Mouse (Mus musculus): ENCODE data around the gene Tarbp2. TPM values are rescaled to one million over a fixed set of nuclear protein-coding genes. Genes with fewer than 3 reads are reported as not detected.

Tarbp2 gene
- polyA plus RNA-seq, 1 experiment from 2014 or later: 88.1 TPM

DNA sequence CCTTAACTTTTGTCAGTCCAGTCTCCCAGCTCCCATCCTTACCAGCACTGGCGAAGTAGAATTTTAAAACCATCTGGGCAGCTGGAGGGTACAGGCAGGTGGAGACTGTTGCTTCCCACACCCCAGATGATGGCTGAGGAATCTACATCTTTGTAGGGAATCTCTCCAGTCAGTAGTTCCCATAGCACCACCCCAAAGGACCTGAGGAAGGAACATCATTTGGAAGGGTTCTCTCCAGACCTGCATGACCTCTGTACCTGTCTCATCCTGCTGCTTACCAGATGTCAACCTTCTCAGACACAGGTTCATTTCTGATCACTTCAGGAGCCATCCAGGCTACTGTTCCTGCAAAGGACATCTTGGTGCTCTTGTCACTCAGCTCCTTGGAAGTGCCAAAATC lies 14.5 kb upstream of the Tarbp2 start, which contains the start of gene Gm10337:
Gene Gm10337, plus strand, starts transcription at position 276 of the 400 bp plus-strand sequence.
- ATAC-seq (replicated peaks; ENCODE audit: extremely low read depth, insufficient read depth, low FRiP score): no peak
- 100% methylated on average over 1 of the region's 1 CpGs for WGBS
- no peak within 1 kb of the TSS for H3K4me3 ChIP-seq (ENCODE audit: low read length)
- 0 out of 2 replicates have a peak, but pooled peaks cover 4% of the 10 kb centered on the region for H3K4me1 ChIP-seq (ENCODE audit: control insufficient read depth, insufficient read depth, low read length)
- no peak within 1 kb of the TSS for H3K4me2 ChIP-seq (ENCODE audit: low read depth, low read length)
- no peaks in the 10 kb centered on the region for H3K9me3 ChIP-seq (replicated peaks; ENCODE audit: control insufficient read depth, low read length)
- H3K9ac ChIP-seq (ENCODE audit: low read length): no peak within 1 kb of the TSS
- no peak within 1 kb of the TSS for H3K27ac ChIP-seq (ENCODE audit: low read length)
- H3K36me3 ChIP-seq (ENCODE audit: control insufficient read depth, insufficient read depth): peaks cover 52% of the 10 kb centered on the region
- no peaks in the 10 kb centered on the region for H3K27me3 ChIP-seq (ENCODE audit: control insufficient read depth, insufficient read depth, low read length)

DNA sequence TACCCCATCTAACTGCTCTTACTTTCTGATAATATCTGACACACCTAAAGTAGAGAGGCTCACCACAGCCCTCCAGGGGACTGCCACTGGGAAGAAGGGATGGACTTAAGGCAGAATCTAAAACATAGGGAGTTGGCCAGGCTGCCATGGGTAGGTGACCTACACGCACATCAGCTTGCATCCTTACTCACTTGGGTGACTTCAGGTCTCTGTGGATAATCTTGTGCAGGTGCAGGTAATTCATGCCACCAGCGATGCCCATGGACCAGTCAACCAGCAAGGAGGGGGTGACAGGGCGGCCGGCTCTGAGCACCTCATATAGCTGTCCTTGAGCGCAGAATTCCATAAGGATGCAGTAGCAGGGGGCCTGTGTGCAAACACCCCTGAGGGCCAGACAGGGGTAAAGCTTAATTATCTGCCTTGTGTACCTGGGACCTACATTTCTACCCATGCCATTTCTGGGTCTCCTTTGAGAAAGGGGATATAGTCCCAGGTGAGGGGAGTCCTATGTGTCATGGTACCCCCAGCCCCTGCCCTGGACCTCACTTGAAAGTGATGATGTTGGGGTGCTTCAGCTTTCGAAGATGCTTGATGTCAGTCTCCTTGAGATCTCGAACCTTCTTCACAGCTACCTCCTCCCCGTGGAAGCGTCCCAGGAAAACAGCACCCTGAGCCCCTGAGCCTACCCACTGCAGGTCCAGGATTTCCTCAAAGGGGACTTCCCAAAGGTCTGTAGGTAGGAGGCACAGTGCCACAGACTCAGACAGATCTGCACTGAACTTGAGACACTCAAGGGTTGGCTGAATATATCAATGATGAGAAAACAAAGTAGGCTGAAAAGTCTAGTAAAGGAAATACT lies 13.8 kb upstream of the Tarbp2 start:
- Histone ChIP-seq H3K36me3 (ENCODE audit: control insufficient read depth, insufficient read depth) (peaks cover 50% of the 10 kb centered on the region), H3K4me1 (ENCODE audit: control insufficient read depth, insufficient read depth, low read length) (peaks cover 5% of the 10 kb centered on the region), H3K4me2 (ENCODE audit: low read depth, low read length) (no peak overlapping the region), H3K9ac (ENCODE audit: low read length) (no peak overlapping the region), H3K4me3 (ENCODE audit: low read length) (no peak overlapping the region), H3K27ac (ENCODE audit: low read length) (no peak overlapping the region), H3K9me3 (replicated peaks; ENCODE audit: control insufficient read depth, low read length) (no peaks in the 10 kb centered on the region), H3K27me3 (ENCODE audit: control insufficient read depth, insufficient read depth, low read length) (no peaks in the 10 kb centered on the region)
- 86% methylated on average over 9 of the region's 9 CpGs for WGBS
- no peak for ATAC-seq (replicated peaks; ENCODE audit: extremely low read depth, insufficient read depth, low FRiP score)

DNA sequence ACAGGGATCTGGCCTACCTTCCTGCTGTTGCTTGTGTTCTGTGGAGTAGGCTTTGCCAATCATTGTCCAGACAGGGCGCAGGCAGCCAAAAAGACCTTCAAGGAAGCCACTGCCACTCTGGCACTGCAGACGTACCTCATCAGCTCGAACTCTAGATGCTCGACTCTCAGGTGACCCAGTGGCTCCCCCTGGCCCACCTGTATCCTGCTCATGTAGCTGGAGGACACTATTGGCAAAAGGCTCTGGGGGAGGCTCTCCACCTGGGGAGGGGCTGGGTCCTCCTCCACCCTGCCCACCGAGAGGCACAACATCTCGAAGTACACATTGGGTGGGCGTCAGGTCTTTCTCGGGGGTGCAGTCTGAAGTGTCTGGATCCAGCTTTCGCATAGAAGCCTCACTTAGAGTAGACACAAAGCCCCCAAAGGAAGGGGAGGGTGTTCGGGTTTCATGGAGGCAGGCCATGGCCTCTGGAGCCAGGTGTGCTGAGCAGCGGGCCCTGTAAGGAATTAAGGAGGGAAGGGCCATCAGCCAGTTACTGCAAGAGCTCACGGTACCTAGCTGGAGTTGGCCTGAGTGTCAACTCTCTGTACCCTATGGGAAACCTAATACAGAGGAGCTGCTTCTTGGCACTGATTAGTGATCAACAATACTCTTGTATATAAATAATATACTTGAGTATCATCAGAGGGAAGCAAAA lies 12.8 kb upstream of the Tarbp2 start:
- H3K9ac ChIP-seq (ENCODE audit: low read length): no peak overlapping the region
- H3K36me3 ChIP-seq (ENCODE audit: control insufficient read depth, insufficient read depth): peaks cover 40% of the 10 kb centered on the region
- no peaks in the 10 kb centered on the region for H3K27me3 ChIP-seq (ENCODE audit: control insufficient read depth, insufficient read depth, low read length)
- H3K4me3 ChIP-seq (ENCODE audit: low read length): no peak overlapping the region
- WGBS: 63% methylated on average over 12 of the region's 12 CpGs
- no peak overlapping the region for H3K27ac ChIP-seq (ENCODE audit: low read length)
- peaks cover 16% of the 10 kb centered on the region for H3K4me1 ChIP-seq (ENCODE audit: control insufficient read depth, insufficient read depth, low read length)
- no peaks in the 10 kb centered on the region for H3K9me3 ChIP-seq (replicated peaks; ENCODE audit: control insufficient read depth, low read length)
- no peak overlapping the region for H3K4me2 ChIP-seq (ENCODE audit: low read depth, low read length)
- ATAC-seq (replicated peaks; ENCODE audit: extremely low read depth, insufficient read depth, low FRiP score): no peak

DNA sequence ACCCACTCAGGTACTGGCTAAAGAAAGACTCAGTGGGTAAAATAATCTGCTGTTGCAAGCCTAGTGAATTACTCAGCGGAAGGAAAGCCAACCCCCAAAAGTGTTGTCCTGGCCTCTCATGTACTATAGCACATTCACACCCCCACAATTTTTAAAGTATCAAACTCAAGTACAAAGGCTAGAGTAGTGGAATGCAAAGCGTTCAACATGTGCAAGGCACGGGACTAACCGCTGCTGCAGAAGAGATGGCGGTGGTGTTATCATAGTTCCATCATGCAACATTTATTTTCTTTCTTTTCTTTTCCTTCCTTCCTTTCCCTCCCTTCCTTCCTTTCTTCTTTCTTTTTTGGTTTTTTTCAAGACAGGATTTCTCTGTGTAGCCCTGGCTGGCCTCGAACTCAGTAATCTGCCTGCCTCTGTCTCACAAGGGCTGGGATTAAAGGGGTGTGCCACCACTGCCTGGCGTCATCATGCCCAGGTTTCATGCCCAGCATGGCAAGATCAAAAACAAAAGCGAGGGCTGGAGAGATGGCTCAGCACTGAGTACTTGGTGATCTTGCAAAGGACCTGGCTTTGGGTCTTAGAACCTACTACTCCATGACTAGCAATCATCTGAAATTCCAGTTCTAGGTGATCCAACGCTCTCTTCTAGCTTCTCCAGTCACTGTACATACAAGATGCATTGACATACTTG lies 12.1 kb upstream of the Tarbp2 start:
- Histone ChIP-seq H3K4me3 (ENCODE audit: low read length) (no peak overlapping the region), H3K9me3 (replicated peaks; ENCODE audit: control insufficient read depth, low read length) (no peaks in the 10 kb centered on the region), H3K9ac (ENCODE audit: low read length) (no peak overlapping the region), H3K27ac (ENCODE audit: low read length) (no peak overlapping the region), H3K27me3 (ENCODE audit: control insufficient read depth, insufficient read depth, low read length) (no peaks in the 10 kb centered on the region), H3K36me3 (ENCODE audit: control insufficient read depth, insufficient read depth) (peaks cover 33% of the 10 kb centered on the region), H3K4me2 (ENCODE audit: low read depth, low read length) (no peak overlapping the region), H3K4me1 (ENCODE audit: control insufficient read depth, insufficient read depth, low read length) (peaks cover 18% of the 10 kb centered on the region)
- WGBS: 68% methylated on average over 9 of the region's 9 CpGs
- no peak for ATAC-seq (replicated peaks; ENCODE audit: extremely low read depth, insufficient read depth, low FRiP score)

DNA sequence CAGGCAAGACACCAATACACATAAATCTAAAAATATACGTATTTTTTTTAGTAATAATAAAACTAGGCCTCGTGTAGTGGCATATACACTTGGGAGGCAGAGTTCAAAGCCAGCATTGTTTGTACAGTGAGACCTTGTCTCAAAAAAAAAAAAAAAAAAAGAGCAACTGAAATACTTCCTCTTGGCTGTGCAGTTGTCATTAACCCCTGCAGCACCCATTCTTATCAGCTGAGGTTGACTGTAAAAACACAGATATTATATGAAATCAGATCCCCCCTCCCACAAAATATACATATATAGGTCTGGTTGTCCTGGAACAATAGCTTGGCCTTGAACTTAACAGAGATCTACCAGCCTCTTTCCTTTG lies 11.5 kb upstream of the Tarbp2 start:
- no peak for ATAC-seq (replicated peaks; ENCODE audit: extremely low read depth, insufficient read depth, low FRiP score)
- H3K36me3 ChIP-seq (ENCODE audit: control insufficient read depth, insufficient read depth): peaks cover 27% of the 10 kb centered on the region
- H3K27ac ChIP-seq (ENCODE audit: low read length): no peak overlapping the region
- 36% methylated on average over 2 of the region's 2 CpGs for WGBS
- H3K4me1 ChIP-seq (ENCODE audit: control insufficient read depth, insufficient read depth, low read length): peaks cover 20% of the 10 kb centered on the region
- H3K9ac ChIP-seq (ENCODE audit: low read length): no peak overlapping the region
- no peaks in the 10 kb centered on the region for H3K9me3 ChIP-seq (replicated peaks; ENCODE audit: control insufficient read depth, low read length)
- H3K27me3 ChIP-seq (ENCODE audit: control insufficient read depth, insufficient read depth, low read length): no peaks in the 10 kb centered on the region
- no peak overlapping the region for H3K4me3 ChIP-seq (ENCODE audit: low read length)
- H3K4me2 ChIP-seq (ENCODE audit: low read depth, low read length): no peak overlapping the region

DNA sequence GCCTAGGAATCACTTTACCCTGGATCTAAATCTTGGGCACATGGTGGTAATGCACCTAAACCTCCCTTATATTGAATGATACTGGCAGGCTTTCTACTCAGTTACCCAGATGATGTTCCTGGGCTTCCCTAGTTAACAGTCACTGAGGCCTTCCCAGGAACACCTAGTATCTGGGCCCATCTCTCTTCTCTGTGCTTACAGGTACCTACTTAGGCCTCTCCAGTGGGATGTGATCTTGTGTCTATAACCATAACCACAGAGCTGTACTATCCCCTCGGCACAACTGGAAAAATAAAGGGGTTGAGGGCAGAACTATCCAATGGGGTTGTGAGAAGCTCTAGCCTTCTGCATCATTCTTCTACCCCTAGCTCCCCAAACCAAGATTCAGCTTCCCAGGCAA lies 11.1 kb upstream of the Tarbp2 start:
- Histone ChIP-seq H3K4me3 (ENCODE audit: low read length) (no peak overlapping the region), H3K9ac (ENCODE audit: low read length) (no peak overlapping the region), H3K27ac (ENCODE audit: low read length) (no peak overlapping the region), H3K4me1 (ENCODE audit: control insufficient read depth, insufficient read depth, low read length) (peaks cover 21% of the 10 kb centered on the region), H3K36me3 (ENCODE audit: control insufficient read depth, insufficient read depth) (peaks cover 23% of the 10 kb centered on the region), H3K27me3 (ENCODE audit: control insufficient read depth, insufficient read depth, low read length) (no peaks in the 10 kb centered on the region), H3K4me2 (ENCODE audit: low read depth, low read length) (no peak overlapping the region), H3K9me3 (replicated peaks; ENCODE audit: control insufficient read depth, low read length) (no peaks in the 10 kb centered on the region)
- ATAC-seq (replicated peaks; ENCODE audit: extremely low read depth, insufficient read depth, low FRiP score): no peak
- 79% methylated on average over 1 of the region's 1 CpGs for WGBS

DNA sequence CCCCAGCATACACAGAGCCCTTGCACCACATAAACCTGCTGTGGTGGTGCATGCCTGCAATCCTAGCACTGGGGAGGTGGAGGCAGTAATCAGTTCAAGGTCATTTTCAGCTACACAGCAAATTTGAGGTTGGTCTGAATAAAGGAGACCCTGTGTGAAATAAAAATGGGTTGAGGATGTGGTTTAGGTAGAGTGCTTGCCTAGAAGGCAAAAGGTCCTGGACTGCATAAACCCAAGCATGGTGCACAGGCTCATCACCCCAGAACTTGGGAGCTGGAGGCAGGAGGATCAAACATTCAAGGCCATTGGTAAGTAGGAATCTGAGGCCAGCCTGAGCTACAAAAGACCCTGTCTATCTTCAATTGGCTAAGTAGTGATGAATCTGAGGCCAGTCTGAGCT lies 10.4 kb upstream of the Tarbp2 start:
- ATAC-seq (replicated peaks; ENCODE audit: extremely low read depth, insufficient read depth, low FRiP score): no peak
- Histone ChIP-seq H3K36me3 (ENCODE audit: control insufficient read depth, insufficient read depth) (peaks cover 18% of the 10 kb centered on the region), H3K27ac (ENCODE audit: low read length) (no peak overlapping the region), H3K9me3 (replicated peaks; ENCODE audit: control insufficient read depth, low read length) (no peaks in the 10 kb centered on the region), H3K4me3 (ENCODE audit: low read length) (no peak overlapping the region), H3K4me2 (ENCODE audit: low read depth, low read length) (no peak overlapping the region), H3K9ac (ENCODE audit: low read length) (no peak overlapping the region), H3K4me1 (ENCODE audit: control insufficient read depth, insufficient read depth, low read length) (peaks cover 22% of the 10 kb centered on the region), H3K27me3 (ENCODE audit: control insufficient read depth, insufficient read depth, low read length) (no peaks in the 10 kb centered on the region)

DNA sequence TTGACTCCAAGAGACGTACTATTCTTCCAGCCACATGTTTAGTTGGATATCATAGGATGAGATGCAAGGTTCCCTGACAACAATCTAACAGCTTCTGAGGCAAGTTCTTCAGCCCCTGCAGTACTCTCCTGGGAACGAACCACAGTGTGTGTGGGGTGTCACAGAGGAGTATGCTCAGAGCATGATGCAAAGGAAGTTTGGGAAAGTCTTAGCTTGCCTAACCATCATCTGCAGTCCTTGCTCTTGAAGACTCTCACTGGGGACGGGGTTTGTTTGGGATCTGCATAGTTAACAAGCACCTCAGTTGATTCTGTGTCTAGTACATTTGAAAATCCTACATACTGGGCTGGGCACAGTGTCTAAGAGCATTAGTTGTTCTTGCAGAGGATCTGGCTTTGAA lies 9.7 kb upstream of the Tarbp2 start:
- Histone ChIP-seq H3K4me1 (ENCODE audit: control insufficient read depth, insufficient read depth, low read length) (peaks cover 22% of the 10 kb centered on the region), H3K27ac (ENCODE audit: low read length) (no peak overlapping the region), H3K36me3 (ENCODE audit: control insufficient read depth, insufficient read depth) (peaks cover 14% of the 10 kb centered on the region), H3K9me3 (replicated peaks; ENCODE audit: control insufficient read depth, low read length) (no peaks in the 10 kb centered on the region), H3K9ac (ENCODE audit: low read length) (no peak overlapping the region), H3K4me2 (ENCODE audit: low read depth, low read length) (no peak overlapping the region), H3K4me3 (ENCODE audit: low read length) (no peak overlapping the region), H3K27me3 (ENCODE audit: control insufficient read depth, insufficient read depth, low read length) (no peaks in the 10 kb centered on the region)
- ATAC-seq (replicated peaks; ENCODE audit: extremely low read depth, insufficient read depth, low FRiP score): no peak
- WGBS: 82% methylated on average over 3 of the region's 3 CpGs

DNA sequence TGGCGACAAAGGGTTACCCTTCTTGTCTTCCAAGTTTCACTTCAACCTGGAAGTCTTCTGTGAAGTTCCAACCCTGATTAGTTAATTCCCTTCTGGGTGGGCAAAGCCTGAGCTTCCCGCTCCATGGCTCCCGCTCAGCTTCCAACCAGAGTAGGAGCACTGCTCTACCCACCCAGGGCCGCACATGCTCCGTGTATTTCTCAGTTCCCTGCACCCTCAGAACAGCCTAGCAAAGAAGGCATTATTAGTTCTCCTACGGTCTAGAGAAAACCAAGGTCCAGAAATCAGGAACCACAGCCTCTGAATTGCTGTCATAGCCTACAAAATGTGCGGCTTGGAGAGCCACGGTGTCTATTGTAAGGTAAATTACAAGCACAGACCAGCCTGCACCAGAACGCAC lies 7.9 kb upstream of the Tarbp2 start:
- Histone ChIP-seq H3K4me3 (ENCODE audit: low read length) (peak overlapping the region; percentile 60), H3K36me3 (ENCODE audit: control insufficient read depth, insufficient read depth) (no peaks in the 10 kb centered on the region), H3K27me3 (ENCODE audit: control insufficient read depth, insufficient read depth, low read length) (no peaks in the 10 kb centered on the region), H3K9me3 (replicated peaks; ENCODE audit: control insufficient read depth, low read length) (no peaks in the 10 kb centered on the region), H3K4me1 (ENCODE audit: control insufficient read depth, insufficient read depth, low read length) (peaks cover 22% of the 10 kb centered on the region), H3K4me2 (ENCODE audit: low read depth, low read length) (peak overlapping the region; percentile 81), H3K9ac (ENCODE audit: low read length) (peak overlapping the region; percentile 72), H3K27ac (ENCODE audit: low read length) (peak overlapping the region; percentile 84)
- ATAC-seq (replicated peaks; ENCODE audit: extremely low read depth, insufficient read depth, low FRiP score): peak; percentile 39; the same call in 1 of the 2 replicates
- 6% methylated on average over 9 of the region's 9 CpGs for WGBS
